Mouse (Mus musculus): ENCODE data around the gene Adamts13.
A peak's percentile ranks its signal among the peaks of the same experiment; 100 is the strongest.

Gene Adamts13

GRCm38 (mm10) chr2:27036003-27036402, 62.8 kb downstream of the Adamts13 start:
- no peak for DNase-seq (ENCODE audit: low read depth, low spot score)

DNA sequence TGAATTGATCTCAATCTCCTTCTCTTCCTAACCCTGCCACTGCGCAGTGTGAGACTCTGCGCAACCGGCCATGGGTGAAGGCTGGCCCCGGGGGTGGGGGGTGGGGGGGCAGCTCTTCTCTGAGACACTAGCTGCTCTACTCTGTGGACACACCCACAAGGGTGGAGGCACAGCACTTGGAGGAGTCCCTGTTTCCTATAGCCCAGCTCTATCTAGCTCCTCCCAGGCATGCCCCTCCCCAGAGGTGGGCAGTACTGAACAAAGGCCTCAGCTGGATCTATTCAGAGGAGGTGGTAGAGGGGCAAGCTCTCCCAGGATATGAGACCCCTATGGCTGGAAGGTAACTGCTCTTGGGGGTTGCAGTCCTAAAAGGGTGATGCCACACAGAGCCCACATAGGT, 63.8 kb downstream of the Adamts13 start:
- peak; percentile 33 for DNase-seq (ENCODE audit: low read depth, low spot score)

- peak; percentile 77 for DNase-seq (ENCODE audit: low read depth, low spot score)
These were observed 65.4 kb downstream of the Adamts13 start for GRCm38 (mm10) chr2:27038596-27038995.

DNA sequence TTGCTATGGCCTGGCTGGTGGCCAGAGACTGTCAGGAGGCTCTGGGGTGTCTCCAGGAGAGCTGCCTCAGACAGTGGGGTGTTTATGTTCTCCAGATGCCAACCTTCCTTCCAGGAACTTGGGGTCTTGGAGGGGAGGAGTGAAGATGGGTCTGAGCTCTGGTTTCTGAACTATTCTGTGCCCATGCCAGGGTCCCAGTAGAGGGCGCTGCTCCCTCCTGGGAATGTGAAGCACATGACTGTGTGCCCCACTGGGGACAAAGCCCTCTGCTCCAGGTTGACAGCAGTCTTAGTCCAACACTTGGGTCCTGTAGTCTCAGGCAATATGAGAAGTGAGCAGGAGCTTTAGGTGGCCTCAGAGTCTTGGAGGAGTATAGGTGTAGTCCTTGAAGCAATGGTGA, 66.1 kb downstream of the Adamts13 start:
- peak; percentile 66 for DNase-seq (ENCODE audit: low read depth, low spot score)

GRCm38 (mm10) chr2:27042131-27042844, 69.1 kb downstream of the Adamts13 start:
- DNase-seq (ENCODE audit: low read depth, low spot score), result no peak

- peak; percentile 68 for DNase-seq (ENCODE audit: low read depth, low spot score)
These were observed 70.2 kb downstream of the Adamts13 start for GRCm38 (mm10) chr2:27043461-27043860.

- no peak for DNase-seq (ENCODE audit: low read depth, low spot score)
These were observed 71.0 kb downstream of the Adamts13 start for GRCm38 (mm10) chr2:27044166-27044565.

GRCm38 (mm10) chr2:27044641-27045040, 71.4 kb downstream of the Adamts13 start:
- no peak for DNase-seq (ENCODE audit: low read depth, low spot score)

- DNase-seq (ENCODE audit: low read depth, low spot score), result no peak
These were observed 73.0 kb downstream of the Adamts13 start for GRCm38 (mm10) chr2:27045979-27046770.

GRCm38 (mm10) chr2:27049408-27049807, 76.2 kb downstream of the Adamts13 start:
- DNase-seq (ENCODE audit: low read depth, low spot score), result no peak

GRCm38 (mm10) chr2:27058251-27058650, 85.0 kb downstream of the Adamts13 start:
- no peak for DNase-seq (ENCODE audit: low read depth, low spot score)

DNA sequence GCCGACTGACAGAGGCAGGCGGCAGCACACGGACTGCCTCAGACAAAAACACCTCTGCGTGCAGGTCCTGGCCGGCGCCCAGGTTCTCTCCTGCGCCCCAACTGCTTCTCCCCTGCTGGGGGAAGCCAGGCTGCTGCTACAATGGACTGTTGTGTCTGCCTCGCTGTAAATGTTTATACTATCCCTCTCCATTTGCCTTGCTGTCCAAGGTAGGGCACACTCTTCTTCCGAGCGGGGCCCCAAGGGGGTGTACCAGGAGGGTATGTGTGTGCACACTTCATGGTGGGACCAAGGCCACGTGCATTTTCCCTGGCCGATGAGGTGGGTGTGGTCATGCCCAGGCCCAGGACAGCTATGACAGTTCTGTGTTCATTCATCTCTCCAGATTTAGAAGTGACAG, 85.5 kb downstream of the Adamts13 start:
- DNase-seq (ENCODE audit: low read depth, low spot score), result no peak

- DNase-seq (ENCODE audit: low read depth, low spot score), result no peak
These were observed 86.0 kb downstream of the Adamts13 start for GRCm38 (mm10) chr2:27059187-27059586.
